Mouse (Mus musculus) heart, postnatal 0 days (tissue): ENCODE data around the gene Ddx21. TPM values are rescaled to one million over a fixed set of nuclear protein-coding genes. Genes with fewer than 3 reads are reported as not detected.
"Not testable (repeated sequence)": the region's sequence is repeated elsewhere in the genome, so short reads cannot be mapped to it uniquely, and the experiment has no call there.

ENCODE experiments used
- ATAC-seq: fragments of 200-750 bp; cut with Nextera tagmentation; 2 replicates; pipeline ENCODE4 v1.8.0; 2017; ENCODE audit warnings: low read depth, moderate number of reproducible peaks, moderate library complexity; ENCODE audit not compliant: insufficient read depth
- DNase-seq: peaks from one replicate; pipeline ENCODE4 v3.0.0-alpha.2; 2016; ENCODE audit warnings: low spot score
- H3K27ac ChIP-seq: fragments of 300-500 bp; sonication (generic); 2 replicates; pipeline ENCODE4 v1.5.1; 2014; ENCODE audit warnings: low read depth, mild to moderate bottlenecking
- H3K27me3 ChIP-seq: fragments of 300-500 bp; sonication (generic); 2 replicates; pipeline ENCODE4 v1.6.1; 2014; ENCODE audit warnings: low read length, mixed read lengths; ENCODE audit not compliant: control insufficient read depth, insufficient read depth
- H3K36me3 ChIP-seq: fragments of 300-500 bp; sonication (generic); replicated peaks from 2 replicates; pipeline ENCODE4 v1.6.1; 2014; ENCODE audit warnings: low read length, mixed read lengths; ENCODE audit not compliant: control insufficient read depth, insufficient read depth
- H3K4me1 ChIP-seq: fragments of 300-500 bp; sonication (generic); 2 replicates; pipeline ENCODE4 v1.6.1; 2014; ENCODE audit warnings: antibody characterized with exemption; ENCODE audit not compliant: control insufficient read depth, insufficient read depth
- H3K4me2 ChIP-seq: fragments of 300-500 bp; sonication (generic); 2 replicates; pipeline ENCODE4 v1.6.1; 2014; ENCODE audit warnings: low read depth, mild to moderate bottlenecking, low read length, moderate library complexity
- H3K4me3 ChIP-seq: fragments of 300-500 bp; sonication (generic); 2 replicates; pipeline ENCODE4 v1.5.1; 2014; ENCODE audit warnings: low read depth, low read length
- H3K9ac ChIP-seq: fragments of 300-500 bp; sonication (generic); replicated peaks from 2 replicates; pipeline ENCODE4 v1.6.1; 2014; ENCODE audit warnings: low read depth, low read length, mixed read lengths
- H3K9me3 ChIP-seq: fragments of 300-500 bp; sonication (generic); replicated peaks from 2 replicates; pipeline ENCODE4 v1.6.1; 2016; ENCODE audit warnings: low read length; ENCODE audit not compliant: control insufficient read depth
- CTCF ChIP-seq: IDR thresholded peaks from 2 replicates; pipeline ENCODE4 v1.5.1; 2016; ENCODE audit warnings: antibody characterized with exemption, control low read depth, low read depth
- EP300 ChIP-seq: IDR thresholded peaks from 2 replicates; pipeline ENCODE4 v1.6.1; 2016; ENCODE audit warnings: antibody characterized with exemption, low read depth
- WGBS: fragments of 180-500 bp; shearing (Covaris S2); extraction: QIAGEN DNeasy Blood & Tissue Kit; methylation state at CpG from one replicate; pipeline ENCODE4 v1.1.7; 2014; 5-methylcytosine and 5-hydroxymethylcytosine counted together
- polyA plus RNA-seq: library from polyadenylated mRNA; unstranded; fragments of >200 nt; fragmentation: Nextera tagmentation; extraction: Ambion mirVana; gene quantifications from 2 replicates; pipeline ENCODE4 v1.2.1, GENCODE M21; 2015
- total RNA-seq: library from RNA; depleted of rRNA; stranded (reverse); fragments of >200 nt; gene quantifications from 2 replicates; pipeline ENCODE4 v1.2.3, GENCODE M21; 2014; ENCODE audit warnings: low replicate concordance

Gene Ddx21
- total and polyA plus RNA-seq, 2 experiments from 2014 or later: 8.8 to 12.1 TPM

GRCm38 (mm10) chr10:62592496-62592895 lies 9.6 kb downstream of the Ddx21 start:
- ATAC-seq (no peak), DNase-seq (no peak)
- Histone ChIP-seq H3K4me3 (no peak overlapping the region), H3K4me1 (no peaks in the 10 kb centered on the region), H3K27ac (no peak overlapping the region), H3K36me3 (peaks cover 70% of the 10 kb centered on the region), H3K27me3 (no peaks in the 10 kb centered on the region), H3K9me3 (no peaks in the 10 kb centered on the region), H3K4me2 (no peak overlapping the region), H3K9ac (no peak overlapping the region)
- no peak for TF ChIP-seq EP300
- no peak for TF ChIP-seq CTCF
- 83% methylated on average over 7 of the region's 7 CpGs for WGBS

GRCm38 (mm10) chr10:62590200-62590599 lies 11.9 kb downstream of the Ddx21 start:
- Histone ChIP-seq H3K27me3 (no peaks in the 10 kb centered on the region), H3K36me3 (peaks cover 79% of the 10 kb centered on the region)

GRCm38 (mm10) chr10:62588616-62589015 lies 13.5 kb downstream of the Ddx21 start:
- Histone ChIP-seq H3K27ac (no peak overlapping the region), H3K9me3 (no peaks in the 10 kb centered on the region), H3K36me3 (peaks cover 81% of the 10 kb centered on the region), H3K27me3 (no peaks in the 10 kb centered on the region), H3K4me1 (no peaks in the 10 kb centered on the region), H3K9ac (no peak overlapping the region), H3K4me3 (no peak overlapping the region), H3K4me2 (no peak overlapping the region)
- no peak for TF ChIP-seq EP300
- TF ChIP-seq CTCF: no peak
- DNase-seq (no peak), ATAC-seq (no peak; the same call in 1 of the 2 replicates)
- 54% methylated on average over 4 of the region's 4 CpGs for WGBS

More at GRCm38 (mm10) chr10:62590200-62590599, 11.9 kb downstream of the Ddx21 start:
- no peak overlapping the region for H3K27ac ChIP-seq
- no peak overlapping the region for H3K9ac ChIP-seq
- WGBS: 24% methylated on average over 6 of the region's 6 CpGs
- no peaks in the 10 kb centered on the region for H3K9me3 ChIP-seq
- no peak overlapping the region for H3K4me3 ChIP-seq
- ATAC-seq: peak; percentile 77
- DNase-seq: peak; percentile 85
- no peaks in the 10 kb centered on the region for H3K4me1 ChIP-seq
- H3K4me2 ChIP-seq: no peak overlapping the region
- TF ChIP-seq CTCF (peak; percentile 93), EP300 (no peak)

- Histone ChIP-seq H3K9ac (no peak overlapping the region), H3K27ac (no peak overlapping the region), H3K4me3 (no peak overlapping the region), H3K27me3 (no peaks in the 10 kb centered on the region), H3K36me3 (peaks cover 72% of the 10 kb centered on the region), H3K9me3 (no peaks in the 10 kb centered on the region), H3K4me2 (no peak overlapping the region), H3K4me1 (peaks cover 3% of the 10 kb centered on the region; the same call in 1 of the 2 replicates)
- no peak for ATAC-seq
- 57% methylated on average over 1 of the region's 1 CpGs for WGBS
- no peak for DNase-seq
- TF ChIP-seq CTCF: no peak
- TF ChIP-seq EP300: no peak
These were observed 18.8 kb downstream of the Ddx21 start for GRCm38 (mm10) chr10:62583245-62583644.

- H3K4me3 ChIP-seq: no peak overlapping the region
- no peaks in the 10 kb centered on the region for H3K27me3 ChIP-seq
- H3K4me2 ChIP-seq: no peak overlapping the region
- no peaks in the 10 kb centered on the region for H3K9me3 ChIP-seq
- H3K27ac ChIP-seq: no peak overlapping the region
- H3K4me1 ChIP-seq: peaks cover 4% of the 10 kb centered on the region
- DNase-seq (no peak), ATAC-seq (no peak)
- WGBS: 75% methylated on average over 7 of the region's 7 CpGs
- TF ChIP-seq EP300 (no peak), CTCF (no peak)
- no peak overlapping the region for H3K9ac ChIP-seq
- peaks cover 66% of the 10 kb centered on the region for H3K36me3 ChIP-seq
These were observed 19.4 kb downstream of the Ddx21 start for GRCm38 (mm10) chr10:62582701-62583100.

- no peak for DNase-seq
- no peak for ATAC-seq
- H3K4me3 ChIP-seq: no peak overlapping the region
- peaks cover 9% of the 10 kb centered on the region for H3K4me1 ChIP-seq
- H3K27ac ChIP-seq: no peak overlapping the region
- H3K27me3 ChIP-seq: no peaks in the 10 kb centered on the region
- TF ChIP-seq EP300 (no peak), CTCF (no peak)
- peaks cover 62% of the 10 kb centered on the region for H3K36me3 ChIP-seq
- no peak overlapping the region for H3K9ac ChIP-seq
- 86% methylated on average over 17 of the region's 17 CpGs for WGBS
- H3K4me2 ChIP-seq: no peak overlapping the region
- no peaks in the 10 kb centered on the region for H3K9me3 ChIP-seq
These were observed 19.8 kb downstream of the Ddx21 start for GRCm38 (mm10) chr10:62582263-62582662.

- H3K4me2 ChIP-seq, H3K27me3 ChIP-seq, H3K4me3 ChIP-seq, H3K9ac ChIP-seq, H3K27ac ChIP-seq, DNase-seq, ATAC-seq, H3K9me3 ChIP-seq: not testable (repeated sequence)
- peaks cover 15% of the 10 kb centered on the region for H3K4me1 ChIP-seq
- 91% methylated on average over 12 of the region's 13 CpGs for WGBS
- peaks cover 45% of the 10 kb centered on the region for H3K36me3 ChIP-seq
These were observed 23.0 kb downstream of the Ddx21 start for GRCm38 (mm10) chr10:62579129-62579528.
